Mouse (Mus musculus) erythroblast, embryonic 14.5 days (primary cell): ENCODE results near the gene Hsd17b13.

Experiments used
- GATA1 ChIP-seq: IDR thresholded peaks from 2 replicates; pipeline ENCODE4 v1.6.1; 2012; ENCODE audit warnings: low read length, inconsistent platforms, mixed read lengths
- TAL1 ChIP-seq: IDR thresholded peaks from 3 replicates; pipeline ENCODE4 v1.6.1; 2012; ENCODE audit warnings: low read length, inconsistent platforms, mixed read lengths

GRCm38 (mm10) chr5:103918233-103918632 is 59.0 kb downstream of the Hsd17b13 start:
- TF ChIP-seq TAL1 (no peak), GATA1 (no peak)
